Mouse (Mus musculus): ENCODE data around the gene Fosl2.

- TF ChIP-seq CTCF (IDR thresholded peaks at IDR 0.05; ENCODE audit: low read depth) (peak; percentile 73), EP300 (IDR thresholded peaks at IDR 0.05; ENCODE audit: low read depth) (no peak)
Measured at GRCm38 (mm10) chr5:32204653-32205052, 69.1 kb downstream of the Fosl2 start.
